In the genomic region with DNA sequence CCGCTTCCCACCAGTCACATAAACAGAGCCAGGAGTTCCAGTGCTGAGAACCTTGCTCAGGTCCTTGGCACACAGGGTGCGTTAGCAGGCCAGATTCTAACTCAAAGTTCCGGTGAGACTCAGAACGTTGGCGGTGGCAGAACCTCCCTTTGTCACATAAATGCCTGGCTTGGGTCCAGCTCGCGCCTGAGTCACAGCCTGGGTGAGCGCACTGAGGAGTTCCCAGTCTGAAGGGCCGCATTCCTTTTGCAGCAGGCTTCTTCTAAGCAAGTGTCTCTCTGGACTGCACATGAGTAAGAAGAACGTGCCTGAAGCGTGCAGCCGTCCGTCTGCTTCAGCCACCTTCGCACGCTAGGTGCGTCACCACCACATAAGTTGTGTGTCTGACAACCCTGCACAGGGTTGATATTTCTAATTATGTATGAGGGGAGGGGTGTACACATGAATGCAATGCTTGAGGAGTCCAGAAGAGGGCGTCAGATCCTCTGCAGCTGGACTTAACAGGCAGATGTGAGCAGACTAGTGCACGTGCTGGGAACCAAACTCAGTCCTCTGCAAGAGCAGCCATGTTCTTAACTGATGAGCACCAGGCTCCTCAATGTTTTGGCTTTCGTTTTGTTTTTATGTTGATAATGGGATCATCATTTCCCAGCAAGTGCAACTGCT, we compare ENCODE assay signal across 11 mouse cellular contexts. TPM values are rescaled to one million over a fixed set of nuclear protein-coding genes. Genes with fewer than 3 reads are reported as not detected.
DNase-seq lines count a peak whose midpoint lies in the region; ATAC-seq and TF ChIP-seq lines count a peak whose summit lies in the region.
"Had no signal": no experiment of that assay in that cellular context is flagged by ENCODE, and none has a peak within 500 bp of the region (broad histone marks: within the 10 kb centered on the region; RNA-seq: fewer than 3 reads in every experiment).

No protein-coding gene starts in this region.

- TF ChIP-seq POLR2A in ES-Bruce4 (IDR thresholded peaks at IDR 0.05; ENCODE audit: insufficient read depth, low read length): no peak

- no peak overlapping the region for H3K27ac ChIP-seq in heart, postnatal 0 days (ENCODE audit: low read depth)
- no peak overlapping the region for H3K27ac ChIP-seq in ES-Bruce4 (ENCODE audit: insufficient read depth, low read length)
- H3K27ac ChIP-seq in kidney, embryonic 16.5 days (ENCODE audit: low read length): no peak overlapping the region
- H3K27ac ChIP-seq: embryonic facial prominence, embryonic 15.5 days; heart, adult 2 months had no signal

- peaks cover 68% of the 10 kb centered on the region for H3K27me3 ChIP-seq in heart, postnatal 0 days (ENCODE audit: control insufficient read depth, insufficient read depth, low read length)
- H3K27me3 ChIP-seq in ES-Bruce4 (ENCODE audit: control insufficient read depth, insufficient read depth, low read length, poor library complexity, severe bottlenecking): peaks cover 15% of the 10 kb centered on the region
- peaks cover 65% of the 10 kb centered on the region for H3K27me3 ChIP-seq in kidney, embryonic 16.5 days (ENCODE audit: insufficient read depth, low read length)

- ATAC-seq in heart, postnatal 0 days (ENCODE audit: insufficient read depth, low read depth): no peak
- ATAC-seq in kidney, embryonic 16.5 days (ENCODE audit: low FRiP score, low TSS enrichment): 0 out of 2 replicates have a peak, but pooled peaks have one; percentile 24
- peak; percentile 48 for ATAC-seq in megakaryocyte progenitor cell, adult 5-6 weeks (replicated peaks; ENCODE audit: poor library complexity)
- no peak for ATAC-seq in frontal cortex, adult (ENCODE audit: low TSS enrichment)

- no peaks in the 10 kb centered on the region for H3K4me1 ChIP-seq in heart, postnatal 0 days (ENCODE audit: control insufficient read depth, insufficient read depth)
- H3K4me1 ChIP-seq in ES-Bruce4 (ENCODE audit: control insufficient read depth, insufficient read depth, low read length): no peaks in the 10 kb centered on the region
- H3K4me1 ChIP-seq in kidney, embryonic 16.5 days (ENCODE audit: insufficient read depth, low read length): no peaks in the 10 kb centered on the region

- H3K4me3 ChIP-seq in heart, postnatal 0 days (ENCODE audit: low read depth, low read length): no peak overlapping the region
- no peak overlapping the region for H3K4me3 ChIP-seq in ES-Bruce4 (ENCODE audit: low read depth, low read length)
- no peak overlapping the region for H3K4me3 ChIP-seq in kidney, embryonic 16.5 days (ENCODE audit: low read length)
- H3K4me3 ChIP-seq: embryonic facial prominence, embryonic 15.5 days; heart, adult 2 months; megakaryocyte, embryonic 14.5 days had no signal

- no peak for TF ChIP-seq CTCF in heart, postnatal 0 days (IDR thresholded peaks at IDR 0.05; ENCODE audit: low read depth)
- TF ChIP-seq CTCF in ES-Bruce4 (IDR thresholded peaks at IDR 0.05; ENCODE audit: low read depth, low read length): peak; percentile 66

- H3K36me3 ChIP-seq in heart, postnatal 0 days (replicated peaks; ENCODE audit: control insufficient read depth, insufficient read depth, low read length): no peaks in the 10 kb centered on the region
- no peaks in the 10 kb centered on the region for H3K36me3 ChIP-seq in ES-Bruce4 (ENCODE audit: control insufficient read depth, insufficient read depth, low read length, poor library complexity, severe bottlenecking)
- H3K36me3 ChIP-seq in kidney, embryonic 16.5 days (ENCODE audit: insufficient read depth, low read length): no peaks in the 10 kb centered on the region
- H3K36me3 ChIP-seq: embryonic facial prominence, embryonic 15.5 days had no signal

- no peak overlapping the region for H3K9ac ChIP-seq in heart, postnatal 0 days (replicated peaks; ENCODE audit: low read depth, low read length)
- no peak overlapping the region for H3K9ac ChIP-seq in ES-Bruce4 (ENCODE audit: low read depth, poor library complexity, severe bottlenecking)
- no peak overlapping the region for H3K9ac ChIP-seq in kidney, embryonic 16.5 days (replicated peaks; ENCODE audit: low read length)
- H3K9ac ChIP-seq: embryonic facial prominence, embryonic 15.5 days had no signal

- no peak for TF ChIP-seq EP300 in heart, postnatal 0 days (IDR thresholded peaks at IDR 0.05; ENCODE audit: low read depth)
- TF ChIP-seq EP300 in ES-Bruce4 (IDR thresholded peaks at IDR 0.05; ENCODE audit: insufficient read depth, low read depth, low read length): no peak

- intact Hi-C loops in heart, postnatal 36 days (cut with DNase I): no loop called here

- H3K4me2 ChIP-seq in heart, postnatal 0 days (ENCODE audit: low read depth, low read length): no peak overlapping the region
- H3K4me2 ChIP-seq in kidney, embryonic 16.5 days (replicated peaks; ENCODE audit: low read depth, low read length): no peak overlapping the region
- H3K4me2 ChIP-seq: embryonic facial prominence, embryonic 15.5 days had no signal

- DNase-seq in heart, postnatal 0 days (ENCODE audit: low spot score): peak; percentile 5
- DNase-seq in heart, postnatal 36 days: no peak
- no peak for DNase-seq in frontal cortex, postnatal 10 days (ENCODE audit: low spot score in 2 of 2)
- no peak for DNase-seq in thymus, postnatal 14 days
- DNase-seq: heart, adult 2 months had no signal

- 0 out of 2 replicates have a peak, but pooled peaks cover 3% of the 10 kb centered on the region for H3K9me3 ChIP-seq in heart, postnatal 0 days (replicated peaks; ENCODE audit: control insufficient read depth, low read length)
- H3K9me3 ChIP-seq in ES-Bruce4 (replicated peaks; ENCODE audit: control insufficient read depth, insufficient read depth, low read length, poor library complexity, severe bottlenecking): no peaks in the 10 kb centered on the region
- H3K9me3 ChIP-seq in kidney, embryonic 16.5 days (ENCODE audit: low read length): no peaks in the 10 kb centered on the region
- H3K9me3 ChIP-seq: embryonic facial prominence, embryonic 15.5 days had no signal

- 45% methylated on average over 19 of the region's 19 CpGs for WGBS in heart, postnatal 0 days
- WGBS in kidney, embryonic 16.5 days: 42% methylated on average over 19 of the region's 19 CpGs

RNA-seq across cellular contexts. Expression of a gene that starts 9.2 kb away (rescaled TPM):
- total RNA-seq in heart, postnatal 0 days (2014; rRNA removed; ENCODE audit: low replicate concordance): not detected in 2 replicates
- 0.03 TPM in 1 of 2 replicates, not detected in the other for polyA plus RNA-seq in heart, postnatal 0 days (2015; fragmentation: Nextera tagmentation; extraction: Ambion mirVana)
- not detected for total RNA-seq in heart, postnatal 36 days (2021)
- not detected in 2 replicates for polyA plus RNA-seq in ES-Bruce4 (2011; ENCODE audit: insufficient read depth, insufficient read length, low read depth, missing spikeins)
- polyA plus RNA-seq in kidney, embryonic 16.5 days (2015; fragmentation: Nextera tagmentation; extraction: Ambion mirVana): 1.3 and 1.7 TPM in 2 replicates
- total RNA-seq in megakaryocyte progenitor cell, adult 5-6 weeks (2015): 0.35 and 0.56 TPM in 2 replicates
- 0.20 TPM in 1 of 2 replicates, not detected in the other for total RNA-seq in megakaryocyte progenitor cell, adult 5-6 weeks (2017)
- total RNA-seq: heart, adult 2 months had no signal

Comparison
In these comparisons a context has a peak if more than half of its experiments do, and no peak if none do; other contexts are left out.
1. ATAC-seq: peak in kidney, embryonic 16.5 days (single experiment) and megakaryocyte progenitor cell, adult 5-6 weeks (single experiment); none in heart, postnatal 0 days (single experiment) and frontal cortex, adult (single experiment).